Mouse (Mus musculus) neural tube, embryonic 11.5 days (tissue): Measurements from ENCODE around the gene Terf2. TPM values are rescaled to one million over a fixed set of nuclear protein-coding genes. Genes with fewer than 3 reads are reported as not detected.
"Not testable (repeated sequence)": the region's sequence is repeated elsewhere in the genome, so short reads cannot be mapped to it uniquely, and the experiment has no call there.

Experiments
- ATAC-seq: fragments of 200-750 bp; cut with Nextera tagmentation; 2 replicates; pipeline ENCODE4 v1.8.0; 2017; ENCODE audit warnings: moderate number of reproducible peaks, mild to moderate bottlenecking, moderate TSS enrichment, moderate library complexity; ENCODE audit not compliant: insufficient read depth, low FRiP score, low TSS enrichment
- DNase-seq: peaks from one replicate; pipeline ENCODE4 v3.0.0-alpha.2; 2015; ENCODE audit warnings: low spot score
- H3K27ac ChIP-seq: fragments of 300-500 bp; sonication (generic); 2 replicates; pipeline ENCODE4 v1.5.1; 2014; ENCODE audit warnings: low read depth, mild to moderate bottlenecking, low read length
- H3K27me3 ChIP-seq: fragments of 300-500 bp; sonication (generic); 2 replicates; pipeline ENCODE4 v1.6.1; 2014; ENCODE audit warnings: mild to moderate bottlenecking, low read length, mixed read lengths; ENCODE audit not compliant: control insufficient read depth, insufficient read depth
- H3K36me3 ChIP-seq: fragments of 300-500 bp; sonication (generic); 2 replicates; pipeline ENCODE4 v1.6.1; 2014; ENCODE audit warnings: mild to moderate bottlenecking, low read length, moderate library complexity, mixed read lengths; ENCODE audit not compliant: control insufficient read depth, insufficient read depth
- H3K4me1 ChIP-seq: fragments of 300-500 bp; sonication (generic); 2 replicates; pipeline ENCODE4 v1.6.1; 2014; ENCODE audit warnings: low read length, mixed read lengths; ENCODE audit not compliant: control insufficient read depth, insufficient read depth
- H3K4me2 ChIP-seq: fragments of 300-500 bp; sonication (generic); 2 replicates; pipeline ENCODE4 v1.6.1; 2014; ENCODE audit warnings: low read depth, mild to moderate bottlenecking, moderate library complexity
- H3K4me3 ChIP-seq: fragments of 300-500 bp; sonication (generic); 2 replicates; pipeline ENCODE4 v1.5.1; 2014; ENCODE audit warnings: low read depth, low read length
- H3K9ac ChIP-seq: fragments of 300-500 bp; sonication (generic); 2 replicates; pipeline ENCODE4 v1.6.1; 2014; ENCODE audit warnings: mild to moderate bottlenecking, low read length
- H3K9me3 ChIP-seq: fragments of 300-500 bp; sonication (generic); 2 replicates; pipeline ENCODE4 v1.6.1; 2016; ENCODE audit warnings: low read length; ENCODE audit not compliant: control insufficient read depth
- WGBS: fragments of 180-500 bp; shearing (Covaris S2); extraction: QIAGEN DNeasy Blood & Tissue Kit; methylation state at CpG from one replicate; pipeline ENCODE4 v1.1.7; 2014; 5-methylcytosine and 5-hydroxymethylcytosine counted together
- polyA plus RNA-seq: library from polyadenylated mRNA; unstranded; fragments of >200 nt; fragmentation: Nextera tagmentation; extraction: Ambion mirVana; gene quantifications from 2 replicates; pipeline ENCODE4 v1.2.1, GENCODE M21; 2014

The Terf2 gene
- polyA plus RNA-seq, 1 experiment from 2014 or later, result 15.0 TPM

- no peak overlapping the region for H3K4me3 ChIP-seq
- no peak for ATAC-seq
- peaks cover 2% of the 10 kb centered on the region for H3K36me3 ChIP-seq
- no peak overlapping the region for H3K27ac ChIP-seq
- no peaks in the 10 kb centered on the region for H3K27me3 ChIP-seq
- H3K9me3 ChIP-seq, result no peaks in the 10 kb centered on the region
- H3K4me2 ChIP-seq, result no peak overlapping the region
- no peak for DNase-seq
- no peak overlapping the region for H3K9ac ChIP-seq
- 84% methylated on average over 3 of the region's 3 CpGs for WGBS
- peaks cover 8% of the 10 kb centered on the region for H3K4me1 ChIP-seq
Observed at GRCm38 (mm10) chr8:107035641-107036040, 60.7 kb downstream of the Terf2 start.

- not testable (repeated sequence) for H3K27me3 ChIP-seq, H3K4me3 ChIP-seq, H3K4me1 ChIP-seq, H3K9ac ChIP-seq, H3K9me3 ChIP-seq, ATAC-seq, DNase-seq, H3K4me2 ChIP-seq, H3K36me3 ChIP-seq, H3K27ac ChIP-seq
- WGBS, result 94% methylated on average over 2 of the region's 2 CpGs
Observed at GRCm38 (mm10) chr8:107033609-107034008, 62.7 kb downstream of the Terf2 start.

DNA sequence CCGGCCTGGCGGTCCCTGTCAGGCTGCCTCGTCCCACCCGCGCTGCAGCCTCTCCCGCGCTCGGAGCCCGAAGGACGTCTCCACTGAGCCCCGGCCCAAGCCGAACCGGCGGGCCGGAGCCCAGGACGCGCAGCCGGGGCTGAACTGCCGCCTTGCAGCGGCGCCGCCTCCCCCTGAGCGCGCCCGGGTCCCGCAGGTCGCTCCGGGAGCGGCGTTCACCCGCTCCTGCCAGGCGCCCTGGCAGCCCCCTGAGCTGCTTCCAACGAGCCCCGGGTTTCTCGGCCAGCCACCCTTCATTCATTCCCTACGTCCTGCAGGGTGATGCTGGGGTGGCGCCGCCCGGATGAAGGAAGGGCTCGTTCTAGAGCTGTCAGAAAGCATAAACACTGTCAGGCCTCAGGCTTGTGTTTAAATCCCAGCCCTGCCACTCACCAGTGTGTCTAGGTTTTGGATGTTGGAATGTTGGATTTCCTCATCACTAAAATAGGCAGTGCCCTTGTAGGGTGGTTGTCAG, 64.7 kb downstream of the Terf2 start:
- Histone ChIP-seq H3K9me3 (no peaks in the 10 kb centered on the region), H3K27ac (peak overlapping the region; percentile 53), H3K4me3 (peak overlapping the region; percentile 94), H3K36me3 (no peaks in the 10 kb centered on the region), H3K27me3 (no peaks in the 10 kb centered on the region), H3K4me1 (peaks cover 8% of the 10 kb centered on the region), H3K4me2 (peak overlapping the region; percentile 78), H3K9ac (peak overlapping the region; percentile 94)
- DNase-seq (no peak), ATAC-seq (peak; percentile 31; the same call in 1 of the 2 replicates)
- under 1% methylated on average over 35 of the region's 40 CpGs for WGBS

GRCm38 (mm10) chr8:107030650-107031576, 65.4 kb downstream of the Terf2 start, which contains the start of gene Vps4a:
Vps4a (plus strand) TSS chr8:107031222.
- peak within 1 kb of the TSS; percentile 53 for H3K27ac ChIP-seq
- H3K36me3 ChIP-seq, result no peaks in the 10 kb centered on the region
- peak within 1 kb of the TSS; percentile 94 for H3K9ac ChIP-seq
- WGBS, result 4% methylated on average over 63 of the region's 66 CpGs
- peak within 1 kb of the TSS; percentile 94 for H3K4me3 ChIP-seq
- H3K9me3 ChIP-seq, result no peaks in the 10 kb centered on the region
- H3K4me2 ChIP-seq, result peak within 1 kb of the TSS; percentile 78
- no peaks in the 10 kb centered on the region for H3K27me3 ChIP-seq
- DNase-seq (peak; percentile 96), ATAC-seq (peak; percentile 97)
- H3K4me1 ChIP-seq, result peaks cover 8% of the 10 kb centered on the region

GRCm38 (mm10) chr8:107030058-107030457, 66.3 kb downstream of the Terf2 start:
- DNase-seq, result no peak
- 82% methylated on average over 5 of the region's 5 CpGs for WGBS
- Histone ChIP-seq H3K27ac (no peak overlapping the region), H3K4me2 (no peak overlapping the region), H3K4me1 (peaks cover 8% of the 10 kb centered on the region), H3K9ac (no peak overlapping the region), H3K36me3 (no peaks in the 10 kb centered on the region), H3K27me3 (no peaks in the 10 kb centered on the region), H3K9me3 (no peaks in the 10 kb centered on the region), H3K4me3 (no peak overlapping the region)
- ATAC-seq, result no peak

- 85% methylated on average over 3 of the region's 3 CpGs for WGBS
- Histone ChIP-seq H3K4me3 (no peak overlapping the region), H3K4me1 (peaks cover 8% of the 10 kb centered on the region), H3K36me3 (no peaks in the 10 kb centered on the region), H3K27ac (no peak overlapping the region), H3K9ac (no peak overlapping the region), H3K9me3 (no peaks in the 10 kb centered on the region), H3K4me2 (no peak overlapping the region), H3K27me3 (no peaks in the 10 kb centered on the region)
- DNase-seq (no peak), ATAC-seq (no peak)
Observed at GRCm38 (mm10) chr8:107029310-107029709, 67.0 kb downstream of the Terf2 start.

DNA sequence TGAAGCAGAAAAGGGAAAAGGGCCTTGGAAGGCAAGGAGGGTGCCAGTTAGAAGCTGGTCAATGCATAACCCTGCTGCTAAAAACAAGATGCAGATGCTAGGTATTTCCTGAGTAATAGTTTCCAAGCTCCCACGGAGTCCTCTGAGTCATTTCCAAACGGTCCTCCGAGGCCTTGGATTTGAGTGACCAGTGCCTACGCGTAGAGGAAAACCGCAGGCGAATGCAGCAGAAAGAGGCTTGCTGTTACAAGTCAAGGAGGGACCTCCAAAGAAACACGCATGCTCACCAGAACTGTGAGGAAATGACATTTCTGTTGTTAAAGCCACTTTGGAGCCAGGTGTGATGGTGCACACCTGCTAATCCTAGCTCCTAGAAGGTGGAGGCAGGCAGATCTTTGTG, 72.9 kb downstream of the Terf2 start:
- Histone ChIP-seq H3K4me3 (no peak overlapping the region), H3K27ac (no peak overlapping the region), H3K4me2 (no peak overlapping the region), H3K9ac (no peak overlapping the region), H3K36me3 (no peaks in the 10 kb centered on the region), H3K9me3 (no peaks in the 10 kb centered on the region), H3K4me1 (no peaks in the 10 kb centered on the region), H3K27me3 (no peaks in the 10 kb centered on the region)
- 89% methylated on average over 8 of the region's 8 CpGs for WGBS
- ATAC-seq (no peak), DNase-seq (no peak)
